Mouse (Mus musculus): ENCODE data around the gene Tmem108. TPM values are rescaled to one million over a fixed set of nuclear protein-coding genes. Genes with fewer than 3 reads are reported as not detected.

The Tmem108 gene
- polyA plus RNA-seq, 1 experiment from 2014 or later = 4.6 TPM

GRCm38 (mm10) chr9:103646605-103647004, 115.0 kb downstream of the Tmem108 start:
- H3K27ac ChIP-seq = no peak overlapping the region
- 56% methylated on average over 2 of the region's 2 CpGs for WGBS (ENCODE audit: insufficient replicate concordance)
- H3K4me3 ChIP-seq = no peak overlapping the region
- no peaks in the 10 kb centered on the region for H3K9me3 ChIP-seq (replicated peaks)
- H3K4me2 ChIP-seq = no peak overlapping the region
- no peak for ATAC-seq
- H3K36me3 ChIP-seq = no peaks in the 10 kb centered on the region
- no peaks in the 10 kb centered on the region for H3K4me1 ChIP-seq
- H3K9ac ChIP-seq = no peak overlapping the region
- no peaks in the 10 kb centered on the region for H3K27me3 ChIP-seq (replicated peaks)

- H3K4me1 ChIP-seq = no peaks in the 10 kb centered on the region
- no peaks in the 10 kb centered on the region for H3K9me3 ChIP-seq (replicated peaks)
- no peak overlapping the region for H3K4me3 ChIP-seq
- 79% methylated on average over 7 of the region's 7 CpGs for WGBS (ENCODE audit: insufficient replicate concordance)
- no peak for ATAC-seq
- H3K36me3 ChIP-seq = no peaks in the 10 kb centered on the region
- no peaks in the 10 kb centered on the region for H3K27me3 ChIP-seq (replicated peaks)
- H3K9ac ChIP-seq = no peak overlapping the region
- H3K4me2 ChIP-seq = no peak overlapping the region
- H3K27ac ChIP-seq = no peak overlapping the region
Observed at GRCm38 (mm10) chr9:103645724-103646123, 115.9 kb downstream of the Tmem108 start.

DNA sequence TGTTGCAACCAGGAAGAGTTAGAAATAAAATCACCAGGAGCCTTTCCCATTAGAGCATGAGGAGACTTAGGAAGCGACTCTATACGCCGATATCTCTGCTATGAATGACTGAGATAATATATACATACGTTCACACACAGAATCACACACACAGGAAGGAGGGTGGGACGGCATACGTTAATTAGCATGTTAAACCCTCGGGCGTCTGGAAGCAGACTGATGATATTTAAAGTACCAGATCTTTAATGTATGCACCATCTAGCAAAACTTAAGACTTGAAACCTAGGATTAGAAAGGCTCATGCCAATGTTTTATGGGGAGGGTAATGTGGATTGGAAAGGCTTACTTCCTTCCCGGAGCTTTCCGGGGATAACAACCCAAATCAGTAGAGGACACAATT, 119.3 kb downstream of the Tmem108 start:
- ATAC-seq = no peak
- Histone ChIP-seq H3K4me3 (no peak overlapping the region), H3K9me3 (replicated peaks) (no peaks in the 10 kb centered on the region), H3K27ac (no peak overlapping the region), H3K4me1 (no peaks in the 10 kb centered on the region), H3K4me2 (no peak overlapping the region), H3K9ac (no peak overlapping the region), H3K27me3 (replicated peaks) (no peaks in the 10 kb centered on the region), H3K36me3 (no peaks in the 10 kb centered on the region)
- WGBS (ENCODE audit: insufficient replicate concordance) = 70% methylated on average over 10 of the region's 10 CpGs

GRCm38 (mm10) chr9:103641340-103641739, 120.3 kb downstream of the Tmem108 start:
- no peaks in the 10 kb centered on the region for H3K4me1 ChIP-seq
- no peak overlapping the region for H3K4me3 ChIP-seq
- H3K27ac ChIP-seq = no peak overlapping the region
- H3K9me3 ChIP-seq (replicated peaks) = no peaks in the 10 kb centered on the region
- no peak overlapping the region for H3K4me2 ChIP-seq
- ATAC-seq = no peak
- no peak overlapping the region for H3K9ac ChIP-seq
- no peaks in the 10 kb centered on the region for H3K36me3 ChIP-seq
- 75% methylated on average over 4 of the region's 4 CpGs for WGBS (ENCODE audit: insufficient replicate concordance)
- no peaks in the 10 kb centered on the region for H3K27me3 ChIP-seq (replicated peaks)

GRCm38 (mm10) chr9:103639413-103639812, 122.2 kb downstream of the Tmem108 start:
- Histone ChIP-seq H3K4me1 (no peaks in the 10 kb centered on the region), H3K4me3 (no peak overlapping the region), H3K4me2 (no peak overlapping the region), H3K36me3 (no peaks in the 10 kb centered on the region), H3K27ac (no peak overlapping the region), H3K9me3 (replicated peaks) (no peaks in the 10 kb centered on the region), H3K9ac (no peak overlapping the region), H3K27me3 (replicated peaks) (no peaks in the 10 kb centered on the region)
- ATAC-seq = no peak
- 17% methylated on average over 1 of the region's 1 CpGs for WGBS (ENCODE audit: insufficient replicate concordance)

- H3K9ac ChIP-seq = no peak overlapping the region
- no peak for ATAC-seq
- no peaks in the 10 kb centered on the region for H3K9me3 ChIP-seq (replicated peaks)
- no peak overlapping the region for H3K4me2 ChIP-seq
- WGBS (ENCODE audit: insufficient replicate concordance) = 55% methylated on average over 3 of the region's 3 CpGs
- H3K4me1 ChIP-seq = no peaks in the 10 kb centered on the region
- no peaks in the 10 kb centered on the region for H3K27me3 ChIP-seq (replicated peaks)
- H3K27ac ChIP-seq = no peak overlapping the region
- H3K36me3 ChIP-seq = no peaks in the 10 kb centered on the region
- H3K4me3 ChIP-seq = no peak overlapping the region
Observed at GRCm38 (mm10) chr9:103637451-103637850, 124.2 kb downstream of the Tmem108 start.

- ATAC-seq = no peak
- Histone ChIP-seq H3K4me3 (no peak overlapping the region), H3K36me3 (no peaks in the 10 kb centered on the region), H3K27ac (no peak overlapping the region), H3K4me1 (no peaks in the 10 kb centered on the region), H3K9ac (no peak overlapping the region), H3K27me3 (replicated peaks) (no peaks in the 10 kb centered on the region), H3K9me3 (replicated peaks) (no peaks in the 10 kb centered on the region), H3K4me2 (no peak overlapping the region)
- 46% methylated on average over 3 of the region's 3 CpGs for WGBS (ENCODE audit: insufficient replicate concordance)
Observed at GRCm38 (mm10) chr9:103636847-103637246, 124.8 kb downstream of the Tmem108 start.

DNA sequence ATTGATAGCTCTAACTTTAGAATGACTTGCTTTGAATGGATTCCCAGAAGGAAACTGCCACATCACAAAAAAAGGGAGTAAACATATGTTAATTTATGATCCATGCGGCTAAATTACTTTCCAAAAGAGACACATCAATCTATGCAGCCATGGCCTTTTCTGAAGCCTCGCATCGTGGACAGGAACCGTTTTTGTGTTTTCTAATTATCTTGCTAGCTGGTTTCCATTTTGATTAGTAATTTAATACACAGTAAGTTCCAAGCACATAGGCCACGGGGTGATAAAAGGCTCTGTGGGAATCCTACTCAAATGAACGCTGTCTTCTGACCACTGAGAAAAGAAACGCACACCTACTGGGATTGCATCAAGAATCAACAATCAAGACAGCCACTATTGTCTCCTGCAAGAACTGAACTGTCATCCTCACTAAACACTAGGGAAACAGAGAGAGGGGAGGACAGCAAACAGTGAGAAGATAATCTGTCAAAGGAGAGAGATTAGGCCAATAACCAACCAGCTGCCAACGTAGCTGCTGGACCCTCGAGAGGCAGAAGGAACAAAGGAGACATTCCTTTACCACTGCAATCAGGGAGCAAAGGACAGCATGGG, 132.7 kb downstream of the Tmem108 start:
- ATAC-seq = no peak
- H3K9me3 ChIP-seq (replicated peaks) = no peaks in the 10 kb centered on the region
- no peaks in the 10 kb centered on the region for H3K27me3 ChIP-seq (replicated peaks)
- 64% methylated on average over 9 of the region's 9 CpGs for WGBS (ENCODE audit: insufficient replicate concordance)
- H3K27ac ChIP-seq = no peak overlapping the region
- H3K36me3 ChIP-seq = no peaks in the 10 kb centered on the region
- H3K4me1 ChIP-seq = no peaks in the 10 kb centered on the region
- H3K4me3 ChIP-seq = no peak overlapping the region
- H3K9ac ChIP-seq = no peak overlapping the region
- H3K4me2 ChIP-seq = no peak overlapping the region

DNA sequence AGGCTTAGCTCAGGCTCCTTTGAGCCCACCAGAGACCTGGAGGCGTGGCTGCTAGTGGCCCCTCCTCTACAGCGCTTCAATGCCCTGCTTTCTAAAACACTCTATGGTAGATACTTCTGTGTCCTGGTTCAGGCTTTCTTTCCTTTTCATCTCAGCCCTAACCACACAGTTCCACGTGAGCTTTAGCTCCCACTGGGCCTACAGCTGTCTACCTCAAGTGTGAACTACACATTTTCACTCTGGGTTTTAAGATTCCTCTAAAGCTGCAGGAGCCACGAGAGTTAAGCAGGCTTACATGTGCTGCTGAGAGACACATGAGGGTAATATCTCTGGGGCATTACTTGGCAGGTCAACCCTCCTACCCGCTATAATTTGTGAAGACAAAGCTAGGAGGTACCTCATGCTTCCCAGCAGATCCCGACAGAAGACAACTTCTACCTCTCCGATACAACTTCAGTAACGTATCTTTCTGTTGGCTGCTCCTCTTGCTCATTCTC, 134.2 kb downstream of the Tmem108 start:
- Histone ChIP-seq H3K27ac (no peak overlapping the region), H3K27me3 (replicated peaks) (no peaks in the 10 kb centered on the region), H3K9me3 (replicated peaks) (no peaks in the 10 kb centered on the region), H3K4me2 (no peak overlapping the region), H3K36me3 (no peaks in the 10 kb centered on the region), H3K9ac (no peak overlapping the region), H3K4me3 (no peak overlapping the region), H3K4me1 (no peaks in the 10 kb centered on the region)
- no peak for ATAC-seq
- 66% methylated on average over 8 of the region's 8 CpGs for WGBS (ENCODE audit: insufficient replicate concordance)

GRCm38 (mm10) chr9:103626156-103626555, 135.5 kb downstream of the Tmem108 start:
- H3K36me3 ChIP-seq = no peaks in the 10 kb centered on the region
- H3K4me3 ChIP-seq = no peak overlapping the region
- no peak for ATAC-seq
- no peak overlapping the region for H3K9ac ChIP-seq
- H3K27ac ChIP-seq = no peak overlapping the region
- H3K4me2 ChIP-seq = no peak overlapping the region
- 68% methylated on average over 4 of the region's 4 CpGs for WGBS (ENCODE audit: insufficient replicate concordance)
- no peaks in the 10 kb centered on the region for H3K4me1 ChIP-seq
- no peaks in the 10 kb centered on the region for H3K9me3 ChIP-seq (replicated peaks)
- H3K27me3 ChIP-seq (replicated peaks) = no peaks in the 10 kb centered on the region

DNA sequence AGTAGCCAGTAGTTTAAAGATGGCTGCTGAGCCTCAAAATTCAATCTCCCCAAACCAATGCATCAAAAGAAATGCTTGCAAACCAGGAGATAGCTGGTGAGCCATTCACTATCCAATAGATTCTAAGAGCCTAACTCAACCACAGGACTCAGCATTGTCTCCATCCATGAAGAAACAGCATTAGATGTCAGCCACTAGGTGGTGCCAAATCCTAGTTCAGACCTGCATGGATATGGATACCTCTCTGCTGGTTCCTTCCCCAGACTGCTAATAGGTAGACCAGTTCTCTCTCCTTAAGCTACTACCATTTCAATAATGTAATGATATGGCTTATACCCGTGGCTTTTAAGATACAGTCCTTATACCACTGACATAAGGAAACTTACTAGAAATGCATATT, 137.0 kb downstream of the Tmem108 start:
- no peak overlapping the region for H3K9ac ChIP-seq
- ATAC-seq = 0 out of 2 replicates have a peak, but pooled peaks have one; percentile 30

GRCm38 (mm10) chr9:103623560-103624316, 137.9 kb downstream of the Tmem108 start:
- ATAC-seq = no peak
- H3K4me1 ChIP-seq = no peaks in the 10 kb centered on the region
- H3K4me2 ChIP-seq = no peak overlapping the region
- H3K27me3 ChIP-seq (replicated peaks) = no peaks in the 10 kb centered on the region
- WGBS (ENCODE audit: insufficient replicate concordance) = 71% methylated on average over 19 of the region's 19 CpGs
- H3K36me3 ChIP-seq = no peaks in the 10 kb centered on the region
- H3K27ac ChIP-seq = no peak overlapping the region
- H3K9ac ChIP-seq = no peak overlapping the region
- H3K9me3 ChIP-seq (replicated peaks) = no peaks in the 10 kb centered on the region
- H3K4me3 ChIP-seq = no peak overlapping the region

More for the DNA sequence above, 137.0 kb downstream of the Tmem108 start:
- no peaks in the 10 kb centered on the region for H3K36me3 ChIP-seq
- no peaks in the 10 kb centered on the region for H3K4me1 ChIP-seq
- H3K27me3 ChIP-seq (replicated peaks) = no peaks in the 10 kb centered on the region
- no peaks in the 10 kb centered on the region for H3K9me3 ChIP-seq (replicated peaks)
- no peak overlapping the region for H3K4me3 ChIP-seq
- 20% methylated on average over 1 of the region's 1 CpGs for WGBS (ENCODE audit: insufficient replicate concordance)
- no peak overlapping the region for H3K27ac ChIP-seq
- H3K4me2 ChIP-seq = no peak overlapping the region
